Mouse (Mus musculus) embryonic fibroblast, embryonic 13.5 days (primary cell): ENCODE results near the gene Hist1h2bj.

ENCODE experiments used
- CTCF ChIP-seq: IDR thresholded peaks from 2 replicates; pipeline ENCODE4 v1.5.1; 2011; ENCODE audit warnings: mild to moderate bottlenecking, control low read depth, low read length, moderate library complexity, borderline replicate concordance; ENCODE audit not compliant: insufficient read depth
- POLR2A ChIP-seq: IDR thresholded peaks from 2 replicates; pipeline ENCODE4 v1.6.1; 2011; ENCODE audit warnings: low read depth, mild to moderate bottlenecking, control low read depth, low read length, moderate library complexity

DNA sequence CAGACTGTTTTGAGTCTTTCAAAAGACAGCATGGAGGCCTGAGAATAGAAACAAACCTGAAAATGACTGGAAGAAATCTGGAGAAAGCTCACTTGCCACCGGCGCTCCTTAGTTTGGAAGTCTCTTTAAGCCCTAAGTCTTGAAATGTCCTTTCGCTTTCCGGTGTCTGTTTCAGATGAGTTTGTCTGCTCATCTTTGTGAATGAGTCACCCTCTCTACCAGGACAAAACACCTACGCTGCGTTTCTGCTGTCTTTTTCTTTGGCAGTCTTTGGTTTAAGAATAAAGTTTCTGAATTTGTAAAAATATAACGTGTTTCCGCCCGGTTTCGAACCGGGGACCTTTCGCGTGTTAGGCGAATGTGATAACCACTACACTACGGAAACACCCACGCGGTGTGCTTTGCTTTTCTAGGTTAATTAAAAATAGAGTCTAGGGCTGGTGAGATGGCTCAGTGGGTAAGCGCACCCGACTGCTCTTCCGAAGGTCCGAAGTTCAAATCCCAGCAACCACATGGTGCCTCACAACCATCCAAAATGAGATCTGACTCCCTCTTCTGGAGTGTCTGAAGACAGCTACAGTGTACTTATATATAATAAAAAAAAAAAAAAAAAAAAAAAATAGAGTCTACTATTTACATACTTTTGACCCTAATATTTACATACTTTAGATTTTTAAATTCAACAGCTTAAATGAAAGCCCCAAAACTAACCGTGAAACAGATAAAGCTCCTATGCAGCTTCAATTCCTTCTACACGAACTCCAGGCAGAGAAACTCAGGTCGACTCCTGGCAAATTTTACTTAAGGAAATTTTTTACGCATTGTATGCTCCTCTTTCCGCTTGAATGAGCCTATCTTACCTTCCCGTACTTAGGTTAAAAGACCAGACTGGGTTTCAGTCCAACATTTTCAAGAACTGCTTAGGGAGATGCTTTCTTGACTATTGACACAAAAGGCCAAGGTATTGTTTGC lies 27.2 kb upstream of the Hist1h2bj start:
- TF ChIP-seq POLR2A (no peak), CTCF (no peak)
